Mouse (Mus musculus): ENCODE measurements around the gene Pyurf.

Gene Pyurf

GRCm38 (mm10) chr6:57691467-57692261 is at the start of gene Pyurf:
TSS of gene Pyurf (minus strand) at chr6:57692078.
- peak; percentile 99 for DNase-seq

- no peak for DNase-seq
Observed at GRCm38 (mm10) chr6:57721347-57721746, 29.5 kb upstream of the Pyurf start.

GRCm38 (mm10) chr6:57711726-57712125 is 19.8 kb upstream of the Pyurf start:
- DNase-seq = peak; percentile 41

- no peak for DNase-seq
Observed at GRCm38 (mm10) chr6:57706721-57707120, 14.8 kb upstream of the Pyurf start.

- DNase-seq = peak; percentile 93
Observed at GRCm38 (mm10) chr6:57703703-57704102, 11.8 kb upstream of the Pyurf start.

GRCm38 (mm10) chr6:57702743-57703499 is 11.0 kb upstream of the Pyurf start:
- DNase-seq = peak; percentile 100

GRCm38 (mm10) chr6:57702376-57702742 is 10.5 kb upstream of the Pyurf start, which contains the start of gene Lancl2:
TSS of gene Lancl2 (plus strand) at chr6:57702540.
- peak; percentile 93 for DNase-seq

GRCm38 (mm10) chr6:57701686-57702085 is 9.8 kb upstream of the Pyurf start:
- no peak for DNase-seq

GRCm38 (mm10) chr6:57693116-57693515 is 1.2 kb upstream of the Pyurf start:
- peak; percentile 75 for DNase-seq

GRCm38 (mm10) chr6:57684156-57684555 is 7.7 kb downstream of the Pyurf start:
- no peak for DNase-seq

- no peak for DNase-seq
Observed at GRCm38 (mm10) chr6:57661295-57661694, 30.6 kb downstream of the Pyurf start.

GRCm38 (mm10) chr6:57647256-57647655 is 44.6 kb downstream of the Pyurf start:
- no peak for DNase-seq

GRCm38 (mm10) chr6:57641789-57642188 is 50.1 kb downstream of the Pyurf start:
- peak; percentile 95 for DNase-seq

- no peak for DNase-seq
Observed at GRCm38 (mm10) chr6:57639531-57639930, 52.3 kb downstream of the Pyurf start.

All from heart, adult 11 months (tissue).